Mouse (Mus musculus) stomach, postnatal 0 days (tissue): ENCODE data around the gene Arhgap10. TPM values are rescaled to one million over a fixed set of nuclear protein-coding genes. Genes with fewer than 3 reads are reported as not detected.

Experiments
- ATAC-seq: fragments of 200-750 bp; cut with Nextera tagmentation; 2 replicates; pipeline ENCODE4 v1.8.0; 2017; ENCODE audit not compliant: low FRiP score, low TSS enrichment
- DNase-seq: peaks from one replicate; pipeline ENCODE4 v3.0.0-alpha.2; 2016; ENCODE audit warnings: low spot score
- H3K27ac ChIP-seq: fragments of 300-500 bp; sonication (generic); replicated peaks from 2 replicates; pipeline ENCODE4 v1.5.1; 2014; ENCODE audit warnings: mild to moderate bottlenecking, control low read depth
- H3K27me3 ChIP-seq: fragments of 300-500 bp; sonication (generic); 2 replicates; pipeline ENCODE4 v1.6.1; 2014; ENCODE audit warnings: low read length; ENCODE audit not compliant: control insufficient read depth, insufficient read depth
- H3K36me3 ChIP-seq: fragments of 300-500 bp; sonication (generic); 2 replicates; pipeline ENCODE4 v1.6.1; 2014; ENCODE audit warnings: low read length, mixed read lengths; ENCODE audit not compliant: control insufficient read depth, insufficient read depth
- H3K4me1 ChIP-seq: fragments of 300-500 bp; sonication (generic); replicated peaks from 2 replicates; pipeline ENCODE4 v1.6.1; 2014; ENCODE audit warnings: antibody characterized with exemption; ENCODE audit not compliant: control insufficient read depth, insufficient read depth
- H3K4me2 ChIP-seq: fragments of 300-500 bp; sonication (generic); replicated peaks from 2 replicates; pipeline ENCODE4 v1.6.1; 2014; ENCODE audit warnings: low read depth, mild to moderate bottlenecking, control low read depth, moderate library complexity
- H3K4me3 ChIP-seq: fragments of 300-500 bp; sonication (generic); 2 replicates; pipeline ENCODE4 v1.5.1; 2014; ENCODE audit warnings: low read depth, low read length, control low read depth
- H3K9ac ChIP-seq: fragments of 300-500 bp; sonication (generic); 2 replicates; pipeline ENCODE4 v1.6.1; 2014; ENCODE audit warnings: mild to moderate bottlenecking, low read length, control low read depth, mixed read lengths
- H3K9me3 ChIP-seq: fragments of 300-500 bp; sonication (generic); 2 replicates; pipeline ENCODE4 v1.6.1; 2016; ENCODE audit warnings: low read length; ENCODE audit not compliant: control insufficient read depth
- CTCF ChIP-seq: IDR thresholded peaks from 2 replicates; pipeline ENCODE4 v1.5.1; 2016; ENCODE audit warnings: antibody characterized with exemption, low read depth, mild to moderate bottlenecking, moderate library complexity
- EP300 ChIP-seq: optimal IDR thresholded peaks from 2 replicates; pipeline ENCODE3; 2016; ENCODE audit warnings: antibody characterized with exemption
- WGBS: fragments of 180-500 bp; shearing (Covaris S2); extraction: QIAGEN DNeasy Blood & Tissue Kit; methylation state at CpG from one replicate; pipeline ENCODE4 v1.1.7; 2014; 5-methylcytosine and 5-hydroxymethylcytosine counted together
- polyA plus RNA-seq: library from polyadenylated mRNA; unstranded; fragments of >200 nt; fragmentation: Nextera tagmentation; extraction: Ambion mirVana; gene quantifications from 2 replicates; pipeline ENCODE4 v1.2.1, GENCODE M21; 2015

Arhgap10 gene
- polyA plus RNA-seq, 1 experiment from 2014 or later, result 18.8 TPM

DNA sequence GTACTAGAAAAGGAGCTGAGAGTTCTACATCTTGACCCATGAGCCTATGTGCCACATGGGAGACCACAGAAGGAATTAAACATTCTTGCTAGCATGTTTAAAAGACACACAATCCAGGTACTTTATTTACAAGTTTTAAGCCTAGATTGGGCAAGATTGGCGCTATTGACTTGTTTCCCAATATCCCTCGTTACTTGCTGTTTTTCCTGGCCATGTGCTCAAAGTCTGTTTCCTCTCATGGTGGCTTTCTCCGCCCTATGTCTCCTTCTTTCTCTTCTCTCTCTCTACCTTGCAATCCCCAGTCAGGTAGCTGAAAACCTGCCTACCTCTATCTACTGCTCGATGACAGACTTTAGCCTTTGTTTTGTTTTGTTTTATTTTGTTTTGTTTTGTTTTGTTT, 27.9 kb upstream of the Arhgap10 start:
- H3K4me1 ChIP-seq, result no peaks in the 10 kb centered on the region
- no peaks in the 10 kb centered on the region for H3K36me3 ChIP-seq
- H3K27ac ChIP-seq, result no peak overlapping the region
- H3K9me3 ChIP-seq, result no peaks in the 10 kb centered on the region
- DNase-seq, result no peak
- H3K9ac ChIP-seq, result no peak overlapping the region
- WGBS, result 80% methylated on average over 4 of the region's 4 CpGs
- TF ChIP-seq CTCF (no peak), EP300 (no peak)
- ATAC-seq, result no peak
- H3K27me3 ChIP-seq, result no peaks in the 10 kb centered on the region
- no peak overlapping the region for H3K4me3 ChIP-seq
- no peak overlapping the region for H3K4me2 ChIP-seq

DNA sequence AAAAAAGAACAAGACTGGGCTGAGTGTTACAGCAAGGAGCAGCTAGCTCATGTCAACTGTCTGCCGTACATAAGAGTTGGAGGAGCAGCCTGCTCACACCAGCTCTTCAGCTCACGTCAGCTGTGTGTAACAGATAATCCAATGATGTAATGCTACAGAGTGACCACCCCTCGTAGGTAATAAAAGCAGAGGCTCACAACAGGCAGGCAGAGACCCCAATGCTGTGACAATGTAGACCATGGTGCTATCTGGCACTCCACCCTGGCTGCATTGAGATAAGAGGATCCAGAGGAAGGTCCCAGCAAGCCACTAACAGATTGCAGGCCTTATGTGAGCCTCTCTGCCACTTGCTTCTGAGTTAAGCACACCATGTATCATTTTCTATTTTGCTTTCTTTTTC, 26.7 kb upstream of the Arhgap10 start:
- Histone ChIP-seq H3K9me3 (no peaks in the 10 kb centered on the region), H3K4me1 (no peaks in the 10 kb centered on the region), H3K36me3 (no peaks in the 10 kb centered on the region), H3K4me3 (no peak overlapping the region), H3K9ac (no peak overlapping the region), H3K27me3 (no peaks in the 10 kb centered on the region), H3K4me2 (no peak overlapping the region), H3K27ac (no peak overlapping the region)
- no peak for ATAC-seq
- no peak for DNase-seq
- 54% methylated on average over 3 of the region's 3 CpGs for WGBS
- TF ChIP-seq EP300 (no peak), CTCF (no peak)

DNA sequence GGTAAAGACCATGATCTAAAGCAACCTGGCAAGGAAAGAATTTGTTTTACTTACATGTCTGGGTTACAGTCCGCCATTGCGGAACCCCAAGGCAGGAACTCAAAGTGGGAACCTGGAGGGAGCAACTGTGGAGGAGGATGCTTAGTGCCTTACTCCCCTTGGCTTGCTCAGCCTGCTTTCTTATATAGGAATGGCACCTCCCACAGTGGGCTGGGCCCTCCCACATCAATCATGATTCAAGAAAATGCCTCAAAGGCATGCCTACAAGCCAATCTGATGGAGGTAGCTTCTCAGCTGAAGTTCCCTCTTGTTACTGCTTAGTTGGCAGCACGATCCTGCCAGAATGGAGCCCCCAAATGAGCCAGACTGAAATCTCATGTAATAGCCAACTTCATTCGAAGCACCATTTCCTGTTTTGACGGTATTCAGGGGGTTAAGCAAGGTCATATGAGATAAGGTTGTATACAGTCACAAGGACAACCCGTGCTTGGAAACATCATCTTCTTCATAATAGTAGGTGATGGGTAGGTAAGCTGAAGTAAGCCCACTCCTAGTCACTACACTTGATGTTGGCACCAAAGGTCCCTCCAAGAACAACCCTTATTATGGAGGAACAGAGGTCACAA, 25.5 kb upstream of the Arhgap10 start:
- Histone ChIP-seq H3K27ac (no peak overlapping the region), H3K9me3 (no peaks in the 10 kb centered on the region), H3K9ac (no peak overlapping the region), H3K4me2 (no peak overlapping the region), H3K36me3 (no peaks in the 10 kb centered on the region), H3K4me1 (no peaks in the 10 kb centered on the region), H3K4me3 (no peak overlapping the region), H3K27me3 (no peaks in the 10 kb centered on the region)
- 83% methylated on average over 6 of the region's 6 CpGs for WGBS
- ATAC-seq (no peak), DNase-seq (no peak)
- TF ChIP-seq CTCF, result no peak
- no peak for TF ChIP-seq EP300

DNA sequence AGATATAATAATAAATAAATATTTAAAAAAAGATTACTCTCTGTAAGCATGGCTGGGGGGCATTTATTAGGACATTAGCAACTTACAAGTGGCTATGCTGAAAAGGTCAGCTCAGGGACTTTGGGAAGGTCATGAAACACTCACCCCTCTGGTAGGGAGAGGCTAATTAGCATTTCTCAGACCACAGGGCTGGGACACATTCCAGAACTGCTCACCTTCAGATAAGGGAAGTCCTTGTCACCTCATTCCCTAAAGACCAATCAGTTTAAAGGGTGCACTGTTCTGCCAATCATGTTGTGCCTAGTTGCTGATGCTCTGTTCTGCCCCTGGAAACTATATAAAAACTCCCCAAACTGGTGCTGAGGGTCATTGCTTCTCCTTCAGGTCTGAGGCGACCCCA, 20.5 kb upstream of the Arhgap10 start:
- Histone ChIP-seq H3K4me2 (no peak overlapping the region), H3K4me3 (no peak overlapping the region), H3K9ac (no peak overlapping the region), H3K27me3 (no peaks in the 10 kb centered on the region), H3K27ac (no peak overlapping the region), H3K9me3 (no peaks in the 10 kb centered on the region), H3K4me1 (no peaks in the 10 kb centered on the region), H3K36me3 (no peaks in the 10 kb centered on the region)
- WGBS, result 90% methylated on average over 1 of the region's 1 CpGs
- no peak for TF ChIP-seq EP300
- TF ChIP-seq CTCF, result no peak
- DNase-seq, result no peak
- ATAC-seq, result no peak

DNA sequence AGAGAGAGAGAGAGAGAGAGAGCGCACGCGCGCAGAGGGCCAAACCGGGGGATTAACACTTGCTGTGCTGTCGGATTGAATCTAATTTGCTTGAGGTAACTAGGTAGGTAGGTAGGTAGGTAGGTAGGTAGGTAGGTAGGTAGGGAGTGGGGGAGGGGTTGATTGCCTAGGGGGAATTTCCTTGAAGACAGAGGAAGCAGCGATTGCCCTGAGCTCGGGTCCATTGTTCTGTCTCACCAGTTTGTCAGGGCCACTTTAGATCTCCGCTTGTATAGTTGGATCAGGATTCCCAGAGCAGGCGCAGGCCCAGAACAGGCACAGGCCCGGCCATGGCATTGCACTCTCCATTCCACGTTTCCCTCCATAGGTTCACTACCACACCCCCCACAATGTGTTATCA, 19.1 kb upstream of the Arhgap10 start:
- TF ChIP-seq CTCF, result no peak
- no peak for TF ChIP-seq EP300
- no peaks in the 10 kb centered on the region for H3K27me3 ChIP-seq
- H3K4me2 ChIP-seq, result no peak overlapping the region
- no peak overlapping the region for H3K4me3 ChIP-seq
- WGBS, result 84% methylated on average over 12 of the region's 12 CpGs
- H3K9ac ChIP-seq, result no peak overlapping the region
- no peak overlapping the region for H3K27ac ChIP-seq
- ATAC-seq, result no peak
- DNase-seq, result no peak
- no peaks in the 10 kb centered on the region for H3K36me3 ChIP-seq
- H3K4me1 ChIP-seq, result no peaks in the 10 kb centered on the region
- no peaks in the 10 kb centered on the region for H3K9me3 ChIP-seq

DNA sequence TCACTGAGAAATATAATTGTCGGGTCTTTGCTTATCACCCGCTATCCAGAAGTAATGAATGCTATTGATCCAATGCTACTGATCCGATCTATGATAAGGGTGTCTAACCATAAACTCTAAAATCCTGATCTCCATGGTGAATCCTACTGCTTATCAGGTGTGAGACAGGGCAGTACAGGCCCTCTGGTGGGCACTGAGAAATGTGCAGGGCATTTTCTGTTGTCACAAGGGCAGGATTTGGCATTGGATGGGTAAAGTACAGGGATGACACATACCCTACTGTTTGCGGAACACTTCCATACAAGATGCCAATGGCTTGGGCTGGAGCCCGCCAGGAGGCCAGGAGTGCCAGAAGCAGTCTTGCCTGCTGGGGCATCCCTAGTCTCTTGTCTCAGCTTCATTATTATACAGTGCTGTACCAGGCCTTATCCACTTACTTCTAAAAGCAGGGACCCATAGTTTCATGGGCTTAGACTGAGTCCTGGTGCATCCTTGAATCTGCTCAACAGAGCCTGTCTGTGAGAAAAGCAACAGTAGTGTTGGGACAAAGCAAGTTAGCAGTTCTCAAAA, 17.4 kb upstream of the Arhgap10 start:
- no peak overlapping the region for H3K4me3 ChIP-seq
- no peaks in the 10 kb centered on the region for H3K27me3 ChIP-seq
- no peaks in the 10 kb centered on the region for H3K36me3 ChIP-seq
- peak; percentile 54 for DNase-seq
- peak; percentile 86 for TF ChIP-seq CTCF
- no peak for TF ChIP-seq EP300
- H3K9me3 ChIP-seq, result no peaks in the 10 kb centered on the region
- ATAC-seq, result peak; percentile 59
- H3K4me1 ChIP-seq, result no peaks in the 10 kb centered on the region
- H3K27ac ChIP-seq, result no peak overlapping the region
- no peak overlapping the region for H3K4me2 ChIP-seq
- no peak overlapping the region for H3K9ac ChIP-seq
- WGBS, result 73% methylated on average over 5 of the region's 5 CpGs
